Mouse (Mus musculus) stomach, postnatal 0 days (tissue): ENCODE measurements around the gene Ccdc8. TPM values are rescaled to one million over a fixed set of nuclear protein-coding genes. Genes with fewer than 3 reads are reported as not detected.
A peak's percentile ranks its signal among the peaks of the same experiment; 100 is the strongest.

Source experiments
- ATAC-seq: fragments of 200-750 bp; cut with Nextera tagmentation; 2 replicates; pipeline ENCODE4 v1.8.0; 2017; ENCODE audit not compliant: low FRiP score, low TSS enrichment
- DNase-seq: peaks from one replicate; pipeline ENCODE4 v3.0.0-alpha.2; 2016; ENCODE audit warnings: low spot score
- H3K27ac ChIP-seq: fragments of 300-500 bp; sonication (generic); replicated peaks from 2 replicates; pipeline ENCODE4 v1.5.1; 2014; ENCODE audit warnings: mild to moderate bottlenecking, control low read depth
- H3K27me3 ChIP-seq: fragments of 300-500 bp; sonication (generic); 2 replicates; pipeline ENCODE4 v1.6.1; 2014; ENCODE audit warnings: low read length; ENCODE audit not compliant: control insufficient read depth, insufficient read depth
- H3K36me3 ChIP-seq: fragments of 300-500 bp; sonication (generic); 2 replicates; pipeline ENCODE4 v1.6.1; 2014; ENCODE audit warnings: low read length, mixed read lengths; ENCODE audit not compliant: control insufficient read depth, insufficient read depth
- H3K4me1 ChIP-seq: fragments of 300-500 bp; sonication (generic); replicated peaks from 2 replicates; pipeline ENCODE4 v1.6.1; 2014; ENCODE audit warnings: antibody characterized with exemption; ENCODE audit not compliant: control insufficient read depth, insufficient read depth
- H3K4me2 ChIP-seq: fragments of 300-500 bp; sonication (generic); replicated peaks from 2 replicates; pipeline ENCODE4 v1.6.1; 2014; ENCODE audit warnings: low read depth, mild to moderate bottlenecking, control low read depth, moderate library complexity
- H3K4me3 ChIP-seq: fragments of 300-500 bp; sonication (generic); 2 replicates; pipeline ENCODE4 v1.5.1; 2014; ENCODE audit warnings: low read depth, low read length, control low read depth
- H3K9ac ChIP-seq: fragments of 300-500 bp; sonication (generic); 2 replicates; pipeline ENCODE4 v1.6.1; 2014; ENCODE audit warnings: mild to moderate bottlenecking, low read length, control low read depth, mixed read lengths
- H3K9me3 ChIP-seq: fragments of 300-500 bp; sonication (generic); 2 replicates; pipeline ENCODE4 v1.6.1; 2016; ENCODE audit warnings: low read length; ENCODE audit not compliant: control insufficient read depth
- CTCF ChIP-seq: IDR thresholded peaks from 2 replicates; pipeline ENCODE4 v1.5.1; 2016; ENCODE audit warnings: antibody characterized with exemption, low read depth, mild to moderate bottlenecking, moderate library complexity
- EP300 ChIP-seq: optimal IDR thresholded peaks from 2 replicates; pipeline ENCODE3; 2016; ENCODE audit warnings: antibody characterized with exemption
- WGBS: fragments of 180-500 bp; shearing (Covaris S2); extraction: QIAGEN DNeasy Blood & Tissue Kit; methylation state at CpG from one replicate; pipeline ENCODE4 v1.1.7; 2014; 5-methylcytosine and 5-hydroxymethylcytosine counted together
- polyA plus RNA-seq: library from polyadenylated mRNA; unstranded; fragments of >200 nt; fragmentation: Nextera tagmentation; extraction: Ambion mirVana; gene quantifications from 2 replicates; pipeline ENCODE4 v1.2.1, GENCODE M21; 2015

Gene Ccdc8
- polyA plus RNA-seq, 1 experiment from 2014 or later: 4.7 TPM

GRCm38 (mm10) chr7:17025896-17026622 lies 33.6 kb downstream of the Ccdc8 start:
- H3K9me3 ChIP-seq: no peaks in the 10 kb centered on the region
- H3K9ac ChIP-seq: no peak overlapping the region; the same call in 1 of the 2 replicates
- TF ChIP-seq EP300 (no peak), CTCF (no peak)
- ATAC-seq (no peak), DNase-seq (no peak)
- H3K4me1 ChIP-seq: peaks cover 7% of the 10 kb centered on the region
- 65% methylated on average over 9 of the region's 9 CpGs for WGBS
- peak overlapping the region; percentile 80; the same call in 1 of the 2 replicates for H3K4me3 ChIP-seq
- peak overlapping the region; percentile 88 for H3K27ac ChIP-seq
- peak overlapping the region; percentile 74 for H3K4me2 ChIP-seq
- no peaks in the 10 kb centered on the region for H3K27me3 ChIP-seq
- H3K36me3 ChIP-seq: peaks cover 12% of the 10 kb centered on the region

- peak; percentile 52 for ATAC-seq
- no peak for TF ChIP-seq EP300
- peak; percentile 78 for TF ChIP-seq CTCF
- DNase-seq: peak; percentile 79
Measured at GRCm38 (mm10) chr7:17026710-17027587, 34.4 kb downstream of the Ccdc8 start.

GRCm38 (mm10) chr7:17027588-17028343 lies 35.3 kb downstream of the Ccdc8 start, which contains the start of gene Ppp5c:
Gene Ppp5c, minus strand, starts transcription at chr7:17027924.
- H3K4me2 ChIP-seq: peak within 1 kb of the TSS; percentile 74
- peaks cover 7% of the 10 kb centered on the region for H3K4me1 ChIP-seq
- peak within 1 kb of the TSS; percentile 80 for H3K4me3 ChIP-seq
- peak within 1 kb of the TSS; percentile 87 for H3K9ac ChIP-seq
- peak within 1 kb of the TSS; percentile 90 for H3K27ac ChIP-seq
- H3K36me3 ChIP-seq: peaks cover 12% of the 10 kb centered on the region
- DNase-seq: peak; percentile 96
- ATAC-seq: peak; percentile 79
- TF ChIP-seq EP300: peak; percentile 31
- TF ChIP-seq CTCF: no peak
- under 1% methylated on average over 46 of the region's 58 CpGs for WGBS
- H3K27me3 ChIP-seq: no peaks in the 10 kb centered on the region
- no peaks in the 10 kb centered on the region for H3K9me3 ChIP-seq

More at GRCm38 (mm10) chr7:17026710-17027587, 34.4 kb downstream of the Ccdc8 start:
- H3K27me3 ChIP-seq: no peaks in the 10 kb centered on the region
- 5% methylated on average over 24 of the region's 24 CpGs for WGBS
- no peaks in the 10 kb centered on the region for H3K9me3 ChIP-seq
- peaks cover 7% of the 10 kb centered on the region for H3K4me1 ChIP-seq
- H3K4me2 ChIP-seq: peak overlapping the region; percentile 74
- peaks cover 9% of the 10 kb centered on the region for H3K36me3 ChIP-seq
- peak overlapping the region; percentile 90 for H3K27ac ChIP-seq
- H3K9ac ChIP-seq: peak overlapping the region; percentile 87
- H3K4me3 ChIP-seq: peak overlapping the region; percentile 80

DNA sequence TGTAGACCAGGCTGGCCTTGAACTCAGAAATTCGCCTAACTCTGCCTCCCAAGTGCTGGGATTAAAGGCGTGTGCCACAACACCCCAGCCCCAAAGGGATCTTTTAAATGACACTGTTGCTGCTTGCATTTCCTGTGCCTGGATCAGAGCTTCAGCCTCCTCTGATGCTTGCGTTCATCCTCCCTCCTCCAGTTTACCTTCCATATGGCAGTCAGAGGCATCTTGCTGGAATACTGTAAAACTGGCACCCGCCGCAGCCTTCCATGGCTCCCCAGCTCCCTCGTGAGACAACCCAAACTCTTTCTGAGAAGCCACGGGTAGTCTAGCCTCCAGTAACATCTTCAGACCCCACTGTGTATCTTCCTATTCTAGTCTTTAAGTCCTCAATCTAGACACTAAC lies 36.4 kb downstream of the Ccdc8 start:
- Histone ChIP-seq H3K4me3 (no peak overlapping the region), H3K27ac (peak overlapping the region; percentile 13; the same call in 1 of the 2 replicates), H3K4me2 (no peak overlapping the region), H3K9ac (no peak overlapping the region), H3K27me3 (no peaks in the 10 kb centered on the region), H3K4me1 (peaks cover 7% of the 10 kb centered on the region), H3K9me3 (no peaks in the 10 kb centered on the region), H3K36me3 (peaks cover 12% of the 10 kb centered on the region)
- WGBS: 84% methylated on average over 7 of the region's 7 CpGs
- TF ChIP-seq CTCF (no peak), EP300 (no peak)
- no peak for ATAC-seq
- DNase-seq: no peak

- no peak overlapping the region for H3K9ac ChIP-seq
- H3K36me3 ChIP-seq: peaks cover 22% of the 10 kb centered on the region
- ATAC-seq (no peak), DNase-seq (no peak)
- H3K4me3 ChIP-seq: no peak overlapping the region
- H3K9me3 ChIP-seq: no peaks in the 10 kb centered on the region
- TF ChIP-seq CTCF: no peak
- no peak for TF ChIP-seq EP300
- H3K4me1 ChIP-seq: peaks cover 5% of the 10 kb centered on the region
- 77% methylated on average over 7 of the region's 7 CpGs for WGBS
- no peak overlapping the region for H3K27ac ChIP-seq
- no peaks in the 10 kb centered on the region for H3K27me3 ChIP-seq
- no peak overlapping the region for H3K4me2 ChIP-seq
Measured at GRCm38 (mm10) chr7:17030239-17030638, 37.7 kb downstream of the Ccdc8 start.
